Mouse (Mus musculus) liver, postnatal 0 days (tissue): ENCODE data around the gene Snx10.

Experiments
- CTCF ChIP-seq: sonication (generic); IDR thresholded peaks from 2 replicates; pipeline ENCODE4 v1.5.1; 2016; ENCODE audit warnings: antibody characterized with exemption, low read depth
- EP300 ChIP-seq: IDR thresholded peaks from 2 replicates; pipeline ENCODE4 v1.6.1; 2016; ENCODE audit warnings: antibody characterized with exemption, low read depth, mild to moderate bottlenecking

GRCm38 (mm10) chr6:51505671-51506070 lies 18.0 kb upstream of the Snx10 start:
- TF ChIP-seq CTCF: no peak
- TF ChIP-seq EP300: no peak
